Mouse (Mus musculus) cortical plate, adult 2 months (tissue): Measurements from ENCODE around the gene Cdip1.

Experiments
- CTCF ChIP-seq: fragments of 200-500 bp; IDR thresholded peaks from 2 replicates; pipeline ENCODE4 v1.5.1; 2011; ENCODE audit warnings: mild to moderate bottlenecking, control low read depth, low read length; ENCODE audit not compliant: insufficient read depth; ENCODE audit errors: extremely low read depth
- POLR2A ChIP-seq: fragments of 200-500 bp; IDR thresholded peaks from 2 replicates; pipeline ENCODE4 v1.6.1; 2011; ENCODE audit warnings: mild to moderate bottlenecking, low read length, control low read depth; ENCODE audit not compliant: insufficient read depth; ENCODE audit errors: extremely low read depth

DNA sequence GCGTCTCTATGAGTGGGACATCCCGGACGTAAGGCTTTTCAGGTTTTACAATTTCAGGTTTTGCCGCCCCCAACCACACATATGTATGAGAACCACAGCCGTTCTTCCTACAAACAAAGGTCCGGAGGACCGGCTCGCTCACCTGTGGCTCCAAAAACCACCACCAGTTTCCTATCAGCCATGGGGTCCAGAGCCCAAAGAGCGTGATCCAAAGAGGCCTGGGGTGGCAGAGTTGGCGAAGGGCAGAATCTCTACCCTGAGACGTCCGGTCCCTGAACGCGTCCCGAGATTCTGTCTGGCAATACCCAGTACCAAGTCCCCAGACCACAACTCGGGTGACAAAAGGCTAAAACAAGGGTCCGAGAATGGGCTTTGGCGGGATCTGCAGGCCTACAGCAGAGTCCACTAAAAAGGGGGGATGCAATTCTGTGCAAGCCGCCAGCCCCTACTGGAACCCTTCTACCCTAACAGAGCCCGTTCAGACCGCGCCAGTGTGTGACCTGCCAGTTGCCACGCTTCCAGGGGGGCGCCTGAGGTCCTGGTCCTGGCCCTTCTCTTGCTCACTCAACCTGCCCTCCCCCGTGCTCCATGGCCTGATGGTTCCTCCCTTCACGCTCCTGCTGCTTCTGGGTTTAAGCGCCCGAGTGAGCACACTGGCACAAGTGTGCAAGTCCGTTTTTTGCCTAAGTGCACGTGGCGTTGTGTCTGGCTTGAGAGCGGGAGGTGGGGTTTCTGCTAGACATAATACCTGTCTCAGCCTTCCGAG, 71.2 kb downstream of the Cdip1 start, which contains the start of gene Nmral1:
- peak; percentile 38; the same call in 1 of the 2 replicates for TF ChIP-seq POLR2A
- TF ChIP-seq CTCF = no peak
